In genomic region chr13:70794074-70794572, GRCm38 (mm10) we compare ENCODE assay signal across 12 mouse cellular contexts. TPM values are rescaled to one million over a fixed set of nuclear protein-coding genes. Genes with fewer than 3 reads are reported as not detected.
DNase-seq lines count a peak whose midpoint lies in the region; ATAC-seq lines count a peak whose summit lies in the region.
"Had no signal": no experiment of that assay in that cellular context is flagged by ENCODE, and none has a peak within 500 bp of the region (broad histone marks: within the 10 kb centered on the region; RNA-seq: fewer than 3 reads in every experiment).

No protein-coding gene starts in this region.

- 0 out of 2 replicates have a peak, but pooled peaks cover 3% of the 10 kb centered on the region for H3K4me1 ChIP-seq in intestine, embryonic 15.5 days (replicated peaks)

- no peaks in the 10 kb centered on the region for H3K9me3 ChIP-seq in intestine, embryonic 15.5 days

- 33% methylated on average over 8 of the region's 8 CpGs for WGBS in intestine, embryonic 15.5 days
- WGBS in large intestine, adult 2 months = 14% methylated on average over 8 of the region's 8 CpGs

- H3K36me3 ChIP-seq in intestine, embryonic 15.5 days = no peaks in the 10 kb centered on the region

- H3K9ac ChIP-seq in intestine, embryonic 15.5 days = no peak overlapping the region

- peak; percentile 19 to 22 for DNase-seq in frontal cortex, postnatal 36 days (ENCODE audit: low spot score in 2 of 2)
- DNase-seq in frontal cortex, postnatal 14 days (ENCODE audit: low spot score in 2 of 2) = no peak
- DNase-seq in Muller cell, postnatal 12 days (ENCODE audit: inconsistent ontology term) = peak; percentile 80
- peak; percentile 39 for DNase-seq in large intestine, adult 2 months (ENCODE audit: low read depth, low spot score)
- DNase-seq in yolk sac, embryonic 10.5 days (ENCODE audit: low spot score) = no peak
- DNase-seq in adrenal gland, postnatal 36 days = no peak
- no peak for DNase-seq in testis, postnatal 10 days (ENCODE audit: low spot score)
- DNase-seq: liver; thymus, adult 2 months had no signal

- no peak overlapping the region for H3K27ac ChIP-seq in intestine, embryonic 15.5 days

- no peaks in the 10 kb centered on the region for H3K27me3 ChIP-seq in intestine, embryonic 15.5 days (replicated peaks)

- peak; percentile 62 for ATAC-seq in intestine, embryonic 15.5 days
- ATAC-seq: midbrain, embryonic 16.5 days had no signal

- no peak overlapping the region for H3K4me2 ChIP-seq in intestine, embryonic 15.5 days (replicated peaks)
- H3K4me2 ChIP-seq: heart, embryonic 11.5 days had no signal

- no peak overlapping the region for H3K4me3 ChIP-seq in intestine, embryonic 15.5 days (replicated peaks)

RNA-seq across cellular contexts. Expression of gene Adamts16, which starts 47.5 kb away (rescaled TPM):
- 1.7 and 1.9 TPM in 2 replicates for polyA plus RNA-seq in intestine, embryonic 15.5 days (2015; fragmentation: Nextera tagmentation; extraction: Ambion mirVana)
- polyA plus RNA-seq in large intestine, adult 2 months (2012; rRNA removed) = 0.10 and 0.21 TPM in 2 replicates
- total RNA-seq in adrenal gland, postnatal 36 days (2021) = 1 to 10 TPM; 1.0 to 2.1 TPM

Comparison
In these comparisons a context has a peak if more than half of its experiments do, and no peak if none do; other contexts are left out.
1. DNase-seq: peak in frontal cortex, postnatal 36 days (2 of 2), Muller cell, postnatal 12 days (single experiment) and large intestine, adult 2 months (single experiment); none in frontal cortex, postnatal 14 days (0 of 2), yolk sac, embryonic 10.5 days (single experiment), adrenal gland, postnatal 36 days (0 of 2) and testis, postnatal 10 days (single experiment).